Mouse (Mus musculus): ENCODE data around the gene Adk.
A peak's percentile ranks its signal among the peaks of the same experiment; 100 is the strongest.
"Not testable (repeated sequence)": the region's sequence is repeated elsewhere in the genome, so short reads cannot be mapped to it uniquely, and the experiment has no call there.

Adk gene

DNA sequence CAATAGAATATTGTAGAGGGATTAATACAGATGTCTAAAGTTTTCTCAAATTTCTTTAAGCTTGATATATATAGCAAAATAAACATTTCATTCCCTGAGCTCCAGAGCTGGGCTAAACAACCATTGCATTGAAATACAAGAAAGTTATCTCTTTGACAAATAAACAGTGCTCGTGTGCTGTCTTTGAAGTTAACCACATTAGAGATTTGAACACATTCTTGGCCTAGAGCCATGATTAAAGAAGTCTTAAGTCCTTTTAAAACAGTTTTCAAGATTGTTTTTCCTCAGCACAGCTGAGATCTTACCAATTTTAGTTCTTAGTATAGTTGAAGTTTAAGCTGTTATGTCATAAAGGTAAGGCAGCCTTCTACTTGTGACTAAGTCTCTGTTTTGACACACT, 11.9 kb downstream of the Adk start:
- DNase-seq (ENCODE audit: low read depth, low spot score), result no peak

DNA sequence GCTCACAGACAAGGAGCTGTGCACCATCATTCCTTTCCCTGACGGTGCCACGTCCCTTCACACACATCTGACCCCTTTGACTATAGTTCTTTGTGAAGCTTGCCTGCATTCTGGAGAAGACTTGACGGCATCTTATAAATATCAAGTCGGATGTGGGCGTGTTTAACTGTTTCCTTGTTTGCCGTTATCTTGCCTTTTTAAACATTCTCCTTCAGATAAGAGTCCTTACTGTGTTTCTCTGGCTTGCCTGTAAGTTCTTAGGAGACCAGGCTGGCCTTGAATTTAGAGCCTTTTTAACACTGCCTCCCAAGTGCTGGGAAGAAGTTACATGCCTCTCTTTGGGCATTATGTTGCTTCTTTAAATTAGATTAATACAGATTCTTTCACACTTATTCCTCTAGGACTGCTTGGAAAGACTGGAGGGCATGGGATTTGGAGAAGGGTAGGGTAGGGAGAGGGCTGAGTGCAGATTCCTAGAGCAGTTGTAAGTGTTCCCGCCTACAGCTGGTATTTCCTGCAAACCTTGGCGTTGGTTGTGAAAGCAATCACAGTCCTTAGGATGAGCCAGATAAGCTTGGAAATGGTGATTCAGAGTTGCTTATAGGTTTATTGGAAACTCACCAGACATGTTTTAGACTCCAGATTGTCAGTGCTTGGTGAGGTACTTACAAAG, 13.3 kb downstream of the Adk start:
- no peak for DNase-seq (ENCODE audit: low read depth, low spot score)

DNA sequence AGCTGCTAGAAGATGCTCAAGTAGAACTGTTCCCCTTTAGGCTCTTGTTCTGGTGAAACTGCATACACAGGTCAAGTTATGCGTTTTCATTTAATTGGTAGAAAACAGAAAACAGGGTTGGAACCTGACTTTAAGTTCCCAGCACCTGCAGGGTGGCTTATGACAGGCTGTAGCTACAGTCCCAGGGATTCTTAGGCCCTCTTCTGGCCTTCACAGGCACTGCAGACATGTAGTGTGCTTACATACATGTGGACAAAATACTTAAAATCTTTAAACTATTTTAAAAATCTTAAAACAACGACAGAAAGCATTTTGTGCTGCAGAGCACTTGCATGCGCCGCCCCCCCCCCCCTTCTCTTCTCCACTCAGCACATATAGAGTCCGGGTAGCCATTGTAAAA, 17.2 kb downstream of the Adk start:
- DNase-seq (ENCODE audit: low read depth, low spot score), result peak; percentile 61

DNA sequence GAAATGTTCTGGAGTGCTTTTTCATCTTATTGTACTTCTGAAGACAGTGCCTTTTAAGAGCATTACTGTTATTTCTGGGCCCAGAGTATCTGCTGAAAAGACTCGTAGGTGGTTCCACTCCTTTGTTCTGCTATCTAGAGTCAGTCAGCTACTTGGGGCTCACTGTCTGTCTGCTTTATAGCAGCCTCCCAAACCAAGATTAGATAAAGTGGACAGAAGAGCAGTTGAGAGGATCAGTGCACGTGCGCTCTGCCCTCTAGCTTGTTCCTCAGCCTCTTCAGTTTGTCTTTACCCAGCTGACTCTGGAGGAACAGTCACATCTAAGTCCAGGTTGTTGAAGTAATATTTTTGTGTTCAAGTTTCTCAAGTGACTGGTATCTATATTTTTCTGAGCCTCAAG, 21.6 kb downstream of the Adk start:
- DNase-seq (ENCODE audit: low read depth, low spot score), result no peak

DNA sequence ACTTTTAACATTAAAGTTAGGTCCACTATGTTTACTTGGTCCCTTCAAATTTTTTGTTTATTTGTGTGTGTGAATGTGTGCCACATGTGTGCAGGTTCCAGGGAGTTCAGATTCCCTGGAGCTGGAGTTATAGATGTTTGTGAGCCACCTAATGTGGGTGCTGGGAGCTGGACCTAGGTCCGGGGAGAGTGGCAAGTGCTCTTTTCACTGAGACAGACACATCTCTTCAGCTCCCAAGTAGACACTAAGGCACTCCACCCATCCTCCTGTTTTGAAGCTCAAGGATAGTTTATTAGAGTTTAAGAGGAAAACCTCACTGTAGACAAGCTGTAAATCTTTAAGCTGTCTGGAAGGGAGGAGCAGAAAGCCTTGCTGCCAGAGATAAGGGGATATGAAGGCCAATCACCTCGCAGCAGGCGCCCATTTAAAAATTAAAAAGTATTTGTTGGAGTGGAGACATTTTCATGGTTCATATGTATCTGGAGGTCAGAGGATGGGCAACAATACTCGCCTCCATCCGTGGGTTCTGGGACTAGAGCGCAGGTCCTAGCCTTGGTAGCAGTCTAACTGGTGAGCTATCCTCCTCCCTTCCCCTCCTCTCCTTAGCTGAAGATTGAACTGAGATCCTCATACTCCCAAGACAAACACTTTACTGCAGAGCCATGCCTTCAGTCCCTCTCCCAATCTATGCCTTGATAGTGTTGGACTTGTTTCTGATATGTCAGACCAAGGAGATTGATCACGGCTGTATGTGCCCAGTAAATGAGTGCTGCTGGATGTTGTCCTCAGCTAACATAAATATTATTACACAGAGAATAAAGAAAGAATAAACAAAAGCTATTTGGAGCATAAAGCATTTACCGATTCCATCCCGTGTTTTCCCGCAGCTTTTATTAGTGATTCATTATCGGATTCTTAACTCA, 22.3 kb downstream of the Adk start:
- no peak for DNase-seq (ENCODE audit: low read depth, low spot score)

DNA sequence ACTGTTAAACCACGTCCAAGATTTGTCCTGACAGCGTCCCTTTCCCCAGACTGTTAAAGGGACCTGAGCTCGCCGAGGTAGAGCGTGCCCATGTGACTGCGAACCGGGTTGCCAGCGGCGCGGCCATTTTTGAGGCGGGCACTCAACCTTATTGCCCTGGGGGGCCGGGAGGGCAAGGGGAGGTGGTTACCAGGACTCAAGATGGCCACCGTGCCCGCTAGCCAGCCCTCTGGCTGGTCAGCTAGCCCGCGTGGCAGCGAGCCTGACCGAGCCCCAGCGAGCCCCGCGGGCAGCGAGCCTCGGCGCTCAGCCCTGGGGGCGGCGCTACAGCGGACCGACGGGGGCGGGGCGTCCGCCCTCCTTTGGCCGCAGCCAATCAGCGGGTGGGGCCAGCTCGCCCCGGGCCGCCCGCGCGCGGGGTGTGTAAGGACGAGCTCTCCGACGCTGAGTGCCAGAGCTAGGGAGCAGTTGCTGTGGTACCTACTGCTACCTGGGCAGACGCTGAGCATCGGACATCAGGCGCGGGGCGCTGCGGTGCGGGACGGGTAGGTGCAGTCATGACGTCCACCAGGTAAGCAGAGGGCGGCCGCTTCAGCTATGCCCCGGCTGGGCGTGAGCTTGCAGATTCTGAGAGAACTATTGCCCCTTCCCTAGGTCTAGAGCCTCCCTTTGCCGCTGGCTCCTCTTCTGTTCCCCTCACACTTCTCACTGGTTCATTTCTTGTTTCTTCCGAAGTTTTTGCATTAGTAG, 23.6 kb downstream of the Adk start:
- DNase-seq (ENCODE audit: low read depth, low spot score), result peak; percentile 87

DNA sequence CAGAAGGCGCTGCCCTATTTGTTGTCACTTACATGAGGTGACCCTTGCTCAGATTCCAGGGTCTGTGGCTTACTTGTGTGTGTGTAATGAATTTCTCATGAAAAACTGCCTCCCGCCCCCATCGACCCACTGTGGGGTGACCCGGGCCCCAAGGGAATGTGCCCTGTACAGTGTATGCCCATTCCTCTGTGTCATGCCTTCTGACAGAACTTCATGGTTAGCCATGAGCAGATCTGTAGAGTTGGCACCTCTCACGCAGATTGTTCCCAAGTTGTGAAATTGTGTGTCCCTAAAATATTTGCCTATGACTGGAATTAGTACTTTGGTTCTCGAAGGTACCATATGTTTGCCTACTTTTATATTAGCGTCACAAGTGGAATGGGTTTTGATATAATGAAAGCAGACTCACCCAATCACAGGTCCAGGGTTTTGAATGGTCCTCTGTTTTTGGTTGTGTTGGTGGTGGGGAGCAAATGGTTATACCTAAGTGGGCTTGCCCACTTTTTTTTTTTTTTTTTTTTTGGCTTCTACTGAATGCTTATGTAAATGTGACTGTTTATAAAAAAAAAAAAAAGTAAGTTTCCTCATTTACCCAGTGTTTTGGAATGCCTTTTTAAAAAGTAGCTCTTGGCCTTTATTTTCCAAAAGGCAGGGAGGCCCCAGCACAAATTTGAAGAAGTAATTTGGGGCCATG, 24.3 kb downstream of the Adk start:
- no peak for DNase-seq (ENCODE audit: low read depth, low spot score)

DNA sequence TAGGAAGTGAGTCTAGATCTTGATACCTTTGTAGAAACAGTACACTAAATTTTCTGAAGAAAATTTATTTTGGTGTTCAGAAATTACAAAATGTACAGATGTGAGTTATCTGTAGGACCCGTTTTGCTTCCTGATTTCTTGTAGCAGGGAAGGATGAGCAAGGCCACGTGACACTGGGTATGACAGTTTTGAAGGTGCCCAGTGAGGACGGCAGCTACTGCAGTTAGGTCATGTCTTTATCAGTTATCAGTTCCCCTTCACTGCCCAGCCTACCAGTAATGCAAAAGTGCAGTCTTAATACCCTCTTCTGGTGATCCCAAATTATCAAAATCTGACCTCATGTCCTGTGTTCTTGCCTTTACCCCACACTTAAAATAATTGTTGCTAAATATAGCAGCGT, 25.6 kb downstream of the Adk start:
- DNase-seq (ENCODE audit: low read depth, low spot score), result no peak

DNA sequence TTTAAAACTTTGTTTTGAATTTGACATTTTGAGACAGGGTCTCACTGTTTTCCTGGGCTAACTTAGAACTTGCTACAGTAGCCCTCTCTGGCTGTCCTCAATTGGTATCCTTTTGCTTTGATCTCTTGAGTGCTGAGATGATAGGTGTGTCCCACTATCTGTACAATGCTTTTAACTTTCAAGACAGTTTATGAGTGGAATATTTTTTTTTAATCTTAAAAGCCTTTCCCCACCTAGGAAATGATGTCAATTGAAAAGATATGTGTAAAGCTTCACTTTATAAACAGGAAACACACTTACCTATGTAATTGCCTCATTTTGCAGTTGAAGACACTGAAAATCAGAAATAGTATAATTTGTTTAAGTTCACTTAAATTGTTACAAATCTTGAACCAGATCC, 26.1 kb downstream of the Adk start:
- no peak for DNase-seq (ENCODE audit: low read depth, low spot score)

DNA sequence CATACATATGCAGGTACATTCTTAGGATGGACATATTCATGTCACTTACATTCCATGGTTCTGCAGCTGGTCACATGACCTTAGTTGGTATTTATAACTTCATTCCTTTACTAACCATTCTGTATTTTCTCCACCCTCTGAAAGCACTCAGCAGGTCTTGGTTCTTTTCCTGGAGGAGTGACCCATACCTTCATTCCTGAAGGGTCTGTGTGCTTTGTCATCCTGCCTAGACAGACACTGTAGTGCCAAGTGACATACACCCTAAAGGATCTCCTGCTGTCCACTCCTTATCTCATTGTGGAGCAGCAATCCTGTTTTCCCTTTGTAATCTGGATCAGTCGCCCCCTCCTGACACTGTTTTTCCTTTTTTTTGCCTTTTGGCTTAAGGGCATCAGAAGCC, 30.4 kb downstream of the Adk start:
- no peak for DNase-seq (ENCODE audit: low read depth, low spot score)

DNA sequence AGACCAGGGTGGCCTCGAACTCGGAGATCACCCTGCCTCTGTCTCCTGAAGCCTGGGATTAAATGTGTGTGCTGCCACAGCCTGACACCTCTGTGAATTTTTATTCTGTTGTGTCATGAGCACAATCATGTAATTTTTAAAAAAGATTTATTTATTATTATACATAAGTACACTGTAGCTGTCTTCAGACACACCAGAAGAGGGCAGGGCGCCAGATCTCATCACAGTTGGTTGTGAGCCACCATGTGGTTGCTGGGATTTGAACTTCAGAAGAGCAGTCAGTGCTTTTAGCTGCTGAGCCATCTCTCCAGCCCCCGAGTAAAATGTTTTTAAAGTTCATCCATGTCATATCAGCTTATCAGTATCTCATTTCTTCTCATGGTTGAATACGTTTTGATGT, 33.3 kb downstream of the Adk start:
- no peak for DNase-seq (ENCODE audit: low read depth, low spot score)

DNA sequence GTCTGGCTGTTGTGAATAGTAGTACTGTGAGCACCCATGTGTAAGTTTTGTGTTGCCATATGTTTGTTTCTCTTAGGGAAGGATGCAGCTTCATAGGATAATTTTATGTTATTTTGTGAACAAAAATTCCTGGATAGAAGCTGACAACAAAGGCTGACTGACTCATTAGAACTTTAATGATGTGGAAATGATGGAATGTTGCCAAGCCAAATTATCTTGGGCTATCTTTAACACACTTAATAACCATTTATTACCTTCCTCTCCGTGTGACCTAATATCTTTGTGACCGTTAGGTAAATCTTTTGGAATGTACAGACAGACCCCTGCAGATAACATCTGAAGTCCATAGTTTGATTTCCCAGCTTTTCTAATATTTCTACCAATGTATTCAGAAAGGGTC, 33.7 kb downstream of the Adk start:
- no peak for DNase-seq (ENCODE audit: low read depth, low spot score)

DNA sequence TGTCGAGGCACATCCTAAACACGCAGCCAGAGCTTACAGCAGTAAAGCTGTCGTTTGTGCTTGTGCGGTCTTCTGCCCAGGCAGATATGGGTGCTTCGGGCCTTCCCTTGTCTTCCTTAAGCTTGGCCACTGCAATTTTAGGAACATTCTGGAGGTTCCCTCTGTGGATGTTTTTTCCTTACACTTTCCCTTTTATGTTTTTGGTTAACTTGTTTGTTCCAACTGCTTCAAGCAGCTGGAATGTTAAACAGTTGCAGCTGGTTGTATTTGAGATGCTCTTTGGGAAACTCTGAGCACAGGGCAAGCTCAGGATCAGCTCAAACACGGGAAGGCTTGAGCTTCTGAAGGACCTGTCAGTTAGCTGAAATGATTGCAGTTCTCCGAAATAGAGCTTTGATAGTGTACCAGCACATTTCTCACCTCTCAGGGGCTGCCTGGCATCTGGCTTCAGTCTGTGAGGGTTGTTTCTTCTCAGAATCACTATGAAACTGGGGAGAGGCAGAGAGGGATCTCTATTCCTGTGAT, 34.5 kb downstream of the Adk start:
- DNase-seq (ENCODE audit: low read depth, low spot score), result no peak

DNA sequence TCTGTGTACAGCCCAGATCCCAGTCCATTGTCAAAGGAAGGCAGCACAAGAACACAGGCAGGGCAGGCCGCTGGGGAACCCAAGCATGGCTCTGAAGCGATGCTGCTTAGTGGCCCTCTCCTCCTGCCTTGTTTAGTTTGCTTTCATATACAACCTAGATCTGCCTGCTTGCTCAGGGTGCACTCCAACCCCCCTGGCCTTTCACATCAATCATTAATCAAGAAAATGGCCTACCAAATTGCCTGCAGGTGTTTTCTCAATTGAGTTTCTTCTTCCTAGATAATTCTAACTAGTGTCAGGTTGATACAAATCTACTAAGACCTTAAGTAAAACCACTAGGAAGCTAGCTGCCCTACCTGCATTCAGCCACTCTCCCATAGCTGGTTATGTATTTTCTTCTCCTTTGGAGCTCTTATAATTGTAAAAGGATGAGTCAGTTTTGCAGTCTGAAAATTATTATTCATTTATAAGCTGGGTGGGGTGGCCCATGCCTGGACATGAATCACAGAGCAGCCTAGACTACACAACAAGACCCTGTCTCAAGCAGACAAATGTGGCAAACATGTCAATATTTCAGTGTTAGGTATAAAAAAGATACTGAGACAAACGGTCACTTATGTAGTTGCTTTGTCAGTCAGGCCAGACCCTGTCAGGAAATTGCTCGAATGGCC, 35.2 kb downstream of the Adk start:
- DNase-seq (ENCODE audit: low read depth, low spot score), result no peak

DNA sequence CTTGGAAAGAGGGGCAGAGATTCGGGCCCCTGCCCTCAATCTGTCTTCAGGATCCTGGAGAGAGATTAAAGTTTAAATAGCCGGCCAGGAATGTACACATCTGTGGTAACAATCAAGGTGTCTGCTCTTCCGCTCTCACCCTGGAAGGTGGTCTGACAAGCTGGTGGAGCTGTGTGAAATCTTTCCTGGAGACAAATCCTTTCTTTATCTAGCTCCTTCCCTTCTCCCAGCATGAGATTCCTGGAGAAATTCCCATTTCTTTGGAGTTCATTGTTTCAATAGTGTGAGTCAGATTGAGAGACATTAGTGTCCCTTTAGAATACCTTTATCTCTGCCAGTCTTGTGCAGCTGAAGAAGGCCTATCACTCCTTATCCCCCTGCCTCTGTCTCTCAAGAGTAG, 36.4 kb downstream of the Adk start:
- DNase-seq (ENCODE audit: low read depth, low spot score), result peak; percentile 98

DNA sequence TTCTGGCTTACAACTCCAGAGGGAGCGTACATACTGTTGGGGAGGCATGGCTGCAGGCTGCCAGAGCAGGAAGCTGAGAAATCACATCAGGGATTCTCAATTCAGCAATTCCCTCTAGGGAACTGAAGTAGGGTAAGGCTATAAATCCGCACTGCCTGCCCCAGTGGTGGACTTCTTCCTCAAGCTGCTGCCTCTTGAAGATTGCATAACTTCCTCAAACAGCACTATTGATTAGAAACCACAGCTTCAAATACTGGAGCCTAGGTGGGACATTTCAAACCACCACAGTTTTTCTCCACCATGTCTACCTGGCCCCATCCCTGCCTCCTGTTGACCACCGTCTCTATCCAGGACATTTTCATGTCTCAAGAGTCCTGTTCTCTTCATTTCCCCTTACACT, 38.0 kb downstream of the Adk start:
- no peak for DNase-seq (ENCODE audit: low read depth, low spot score)

DNA sequence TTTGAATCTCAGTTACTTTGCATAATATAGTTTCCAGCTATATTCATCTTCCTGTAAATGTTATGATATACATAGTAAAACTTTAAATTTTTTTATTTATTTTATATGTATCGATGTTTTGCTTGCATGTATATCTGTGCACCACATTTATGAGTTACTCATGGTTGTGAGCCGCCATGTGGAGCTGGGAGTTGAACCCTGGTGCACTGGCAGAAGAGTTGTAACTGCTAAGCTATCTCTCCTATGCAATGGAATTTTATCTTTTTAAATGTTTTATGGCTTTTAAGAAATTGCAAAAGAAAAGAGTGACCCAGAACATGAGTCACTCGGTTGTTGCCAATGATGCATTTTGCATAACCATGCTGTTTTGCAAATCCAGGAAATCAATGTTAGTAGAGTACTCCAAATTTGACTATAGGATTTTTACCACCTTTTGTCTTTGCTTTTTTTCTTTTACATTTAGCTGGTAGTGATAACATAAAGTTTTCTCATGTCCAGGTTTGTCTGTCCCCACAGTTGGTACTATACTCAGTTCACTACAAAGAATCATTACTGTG, 38.6 kb downstream of the Adk start:
- DNase-seq (ENCODE audit: low read depth, low spot score), result no peak

DNA sequence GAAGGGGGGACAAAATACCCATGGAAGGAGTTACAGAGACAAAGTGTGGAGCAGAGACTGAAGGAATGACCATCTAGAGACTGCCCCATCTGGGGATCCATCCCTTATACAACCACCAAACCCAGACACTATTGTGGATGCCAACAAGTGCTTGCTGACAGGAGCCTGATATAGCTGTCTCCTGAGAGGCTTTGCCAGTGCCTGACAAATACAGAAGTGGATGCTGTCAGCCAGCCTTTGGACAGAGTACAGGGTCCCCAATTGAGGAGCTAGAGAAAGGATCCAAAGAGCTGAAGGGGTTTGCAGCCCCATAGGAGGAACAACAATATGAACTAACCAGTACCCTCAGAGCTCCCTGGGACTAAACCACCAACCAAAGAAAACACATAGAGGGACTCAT, 41.8 kb downstream of the Adk start:
- not testable (repeated sequence) for DNase-seq (ENCODE audit: low read depth, low spot score)

DNA sequence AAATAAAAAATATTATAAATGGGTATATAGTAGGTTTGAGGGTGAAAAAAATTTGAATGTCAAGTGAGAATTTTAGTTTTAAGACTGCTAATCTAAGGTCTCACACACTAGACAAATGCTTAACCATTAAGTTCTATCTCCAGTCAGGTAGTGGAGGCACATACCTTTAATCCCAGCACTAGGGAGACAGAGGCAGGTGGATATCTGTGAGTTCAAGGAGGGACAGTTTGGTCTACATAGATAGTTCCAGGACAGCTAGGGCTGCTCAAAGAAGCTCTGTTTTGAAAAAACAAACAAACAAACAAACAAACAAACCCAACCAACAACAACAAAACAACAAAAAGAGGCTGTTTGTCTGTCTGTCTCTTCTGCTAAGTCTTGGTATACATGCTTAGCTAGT, 43.9 kb downstream of the Adk start:
- no peak for DNase-seq (ENCODE audit: low read depth, low spot score)

DNA sequence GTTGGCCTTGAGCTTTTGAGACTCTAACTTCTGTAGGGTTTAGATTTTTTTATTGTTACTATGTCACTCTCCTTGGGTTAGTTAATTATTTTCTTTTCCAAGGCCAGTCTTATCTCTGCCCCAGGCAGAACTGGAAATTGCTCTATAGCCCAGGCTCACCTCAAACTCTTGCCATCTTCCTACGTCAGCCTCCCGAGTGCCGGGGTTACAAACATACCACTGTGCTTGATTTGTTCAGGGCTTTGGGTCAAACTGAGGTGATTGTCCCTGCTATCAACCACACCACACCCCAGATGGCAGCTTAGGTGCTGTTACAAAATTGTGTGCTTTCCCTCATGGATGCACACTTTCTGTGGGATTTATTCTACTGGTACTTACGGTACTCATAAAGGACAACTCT, 44.3 kb downstream of the Adk start:
- DNase-seq (ENCODE audit: low read depth, low spot score), result no peak

DNA sequence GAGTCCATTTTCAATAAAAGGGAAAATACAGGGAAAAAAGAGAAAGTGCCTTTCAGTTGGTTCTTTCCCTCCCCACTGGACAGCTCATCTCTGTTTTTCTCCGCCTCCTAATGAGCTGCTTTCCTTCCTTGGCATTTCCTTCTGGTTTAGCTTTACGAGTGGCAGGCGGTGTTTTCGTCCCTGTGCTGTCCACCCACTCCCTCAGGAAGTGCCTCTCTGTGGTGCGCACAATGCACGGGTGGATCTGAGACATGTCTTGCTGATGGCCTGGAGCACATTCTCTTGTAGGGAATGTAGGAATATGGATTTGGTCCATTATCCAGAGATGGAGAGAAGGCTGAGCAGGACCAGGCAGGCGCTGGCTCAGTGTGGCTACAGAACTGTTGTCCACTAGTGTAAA, 47.0 kb downstream of the Adk start:
- no peak for DNase-seq (ENCODE audit: low read depth, low spot score)

All from R1 (cell line).